Mouse (Mus musculus) subcutaneous adipose tissue, adult 2 months (tissue): ENCODE data around the gene Olfr1118. TPM values are rescaled to one million over a fixed set of nuclear protein-coding genes. Genes with fewer than 3 reads are reported as not detected.

Source experiments
- polyA plus RNA-seq: library from polyadenylated mRNA; depleted of rRNA; stranded (reverse); fragments of >200 nt; gene quantifications from 2 replicates; pipeline ENCODE4 v1.2.3, GENCODE M21; 2012; ENCODE audit warnings: low replicate concordance; rRNA removed

The Olfr1118 gene
- polyA plus RNA-seq: not detected in 2 replicates

DNA sequence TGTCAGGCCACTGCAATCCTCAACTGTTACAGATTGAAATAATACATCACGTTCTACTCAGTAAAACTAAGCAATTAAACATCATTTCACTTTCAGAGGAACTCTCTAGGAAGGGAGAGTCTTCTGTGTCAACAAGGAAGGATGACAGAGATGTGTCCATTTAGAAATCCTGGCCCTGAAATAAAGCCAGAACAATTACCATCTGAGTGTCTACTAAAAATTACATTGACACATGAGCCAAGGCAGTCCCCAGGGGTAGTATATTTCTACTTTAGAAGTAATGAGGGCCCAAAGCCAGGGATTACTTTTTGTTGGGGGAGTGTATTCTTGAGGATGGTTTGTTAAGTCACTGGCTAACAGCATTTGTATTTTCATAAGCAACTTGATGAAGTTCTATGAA lies at the start of gene Olfr1118:
TSS of gene Olfr1118 (plus strand) at position 301 of the 400 bp plus-strand sequence.

DNA sequence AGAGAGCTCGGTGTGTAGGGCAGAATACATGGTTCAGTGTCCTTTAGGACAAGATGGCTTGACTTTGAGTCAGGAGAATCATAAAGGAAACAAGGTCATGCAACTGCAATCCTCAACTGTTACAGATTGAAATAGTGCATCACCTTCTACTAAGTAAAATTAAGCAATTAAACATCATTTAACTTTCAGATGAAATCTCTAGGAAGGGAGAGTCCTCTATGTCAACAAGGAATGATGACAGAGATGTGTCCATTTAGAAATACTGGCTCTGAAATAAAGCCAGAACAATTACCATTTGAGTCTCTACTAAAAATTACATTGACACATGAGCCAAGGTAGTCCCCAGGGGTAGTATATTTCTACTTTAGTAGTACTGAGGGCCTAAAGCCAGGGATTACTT lies 40.1 kb upstream of the Olfr1118 start, which contains the start of gene Olfr1116:
TSS of gene Olfr1116 (plus strand) at position 301 of the 400 bp plus-strand sequence.

DNA sequence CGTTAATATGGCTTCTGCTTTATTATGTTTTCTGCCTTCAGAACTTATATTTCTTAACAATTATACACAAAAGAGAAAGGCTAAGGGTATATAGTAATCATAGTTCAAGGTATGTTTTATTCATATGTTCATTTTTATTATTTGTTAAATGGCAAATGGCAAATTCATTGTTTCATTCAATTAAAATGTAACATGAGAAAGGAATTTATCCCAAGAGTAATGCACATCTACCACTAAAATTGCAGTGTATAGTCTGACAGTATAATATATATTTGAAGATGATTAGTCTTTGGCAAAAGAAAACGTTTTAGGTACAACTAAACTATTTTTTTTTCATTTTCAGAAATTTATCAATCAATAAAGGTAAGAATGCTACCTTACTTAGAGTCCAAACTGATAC lies 47.1 kb downstream of the Olfr1118 start, which contains the start of gene Olfr1120:
TSS of gene Olfr1120 (plus strand) at position 301 of the 400 bp plus-strand sequence.

Other genes starting within 250 kb of the Olfr1118 start
- not detected in 2 replicates for gene Olfr1107, start 231.8 kb upstream of the Olfr1118 start, polyA plus RNA-seq
- gene Olfr1109, start 211.6 kb upstream of the Olfr1118 start, polyA plus RNA-seq: not detected in 2 replicates
- not detected in 2 replicates for gene Olfr259, start 193.0 kb upstream of the Olfr1118 start, polyA plus RNA-seq
- gene Olfr1110, start 167.3 kb upstream of the Olfr1118 start, polyA plus RNA-seq: not detected in 2 replicates
- gene Olfr1111, start 155.0 kb upstream of the Olfr1118 start, polyA plus RNA-seq: not detected in 2 replicates
- gene Olfr1112, start 119.8 kb upstream of the Olfr1118 start, polyA plus RNA-seq: not detected in 2 replicates
- not detected in 2 replicates for gene Olfr1113, start 98.6 kb upstream of the Olfr1118 start, polyA plus RNA-seq
- not detected in 2 replicates for gene Olfr1115, start 59.6 kb upstream of the Olfr1118 start, polyA plus RNA-seq
- not detected in 2 replicates for gene Olfr1116, start 40.0 kb upstream of the Olfr1118 start, polyA plus RNA-seq
- not detected in 2 replicates for gene Olfr1120, start 47.2 kb downstream of the Olfr1118 start, polyA plus RNA-seq
- gene Olfr1121, start 62.3 kb downstream of the Olfr1118 start, polyA plus RNA-seq: not detected in 2 replicates
- gene Olfr1122, start 78.3 kb downstream of the Olfr1118 start, polyA plus RNA-seq: not detected in 2 replicates
- not detected in 2 replicates for gene Olfr1123, start 109.1 kb downstream of the Olfr1118 start, polyA plus RNA-seq
- not detected in 2 replicates for gene Olfr1124, start 122.7 kb downstream of the Olfr1118 start, polyA plus RNA-seq
- gene Olfr1126, start 146.4 kb downstream of the Olfr1118 start, polyA plus RNA-seq: not detected in 2 replicates
- not detected in 2 replicates for gene Pramel7, start 189.5 kb downstream of the Olfr1118 start, polyA plus RNA-seq
- not detected in 2 replicates for gene Pramel6, start 199.0 kb downstream of the Olfr1118 start, polyA plus RNA-seq
- not detected in 2 replicates for gene Olfr153, start 224.2 kb downstream of the Olfr1118 start, polyA plus RNA-seq
- not detected in 2 replicates for gene Olfr1128, start 238.0 kb downstream of the Olfr1118 start, polyA plus RNA-seq